Mouse (Mus musculus): ENCODE data around the gene Sphk2. TPM values are rescaled to one million over a fixed set of nuclear protein-coding genes. Genes with fewer than 3 reads are reported as not detected.
A peak's percentile ranks its signal among the peaks of the same experiment; 100 is the strongest.

Sphk2 gene
- polyA plus RNA-seq, 1 experiment from 2014 or later = 34.4 TPM

DNA sequence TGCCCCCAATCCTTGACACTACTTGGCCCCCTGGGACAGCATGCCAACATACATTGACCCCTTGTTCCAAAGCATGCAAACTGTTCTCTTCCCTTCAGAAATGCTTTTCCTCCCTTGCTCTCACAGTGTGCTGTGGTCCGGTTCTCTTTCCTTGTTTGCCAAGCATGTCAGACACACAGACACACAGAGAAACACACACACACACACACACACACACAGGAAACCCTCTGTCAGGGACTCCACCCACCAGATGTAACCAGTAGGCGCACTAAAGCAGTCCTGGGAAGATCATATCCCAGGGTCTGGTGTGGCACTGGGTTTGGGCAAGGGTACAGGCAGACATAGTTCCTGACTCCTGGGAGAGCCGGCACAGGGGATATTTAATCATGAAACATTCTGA is 31.0 kb downstream of the Sphk2 start:
- Histone ChIP-seq H3K27ac (peak overlapping the region; percentile 87; the same call in 1 of the 2 replicates), H3K4me1 (peaks cover 48% of the 10 kb centered on the region), H3K27me3 (no peaks in the 10 kb centered on the region), H3K36me3 (no peaks in the 10 kb centered on the region), H3K9me3 (no peaks in the 10 kb centered on the region), H3K4me3 (no peak overlapping the region), H3K4me2 (0 out of 2 replicates have a peak overlapping the region, but pooled peaks have one; percentile 44), H3K9ac (peak overlapping the region; percentile 21; the same call in 1 of the 2 replicates)
- WGBS = 70% methylated on average over 3 of the region's 3 CpGs
- no peak for ATAC-seq (ENCODE audit: insufficient number of reproducible peaks, insufficient read depth, low FRiP score, low TSS enrichment, low read depth)

DNA sequence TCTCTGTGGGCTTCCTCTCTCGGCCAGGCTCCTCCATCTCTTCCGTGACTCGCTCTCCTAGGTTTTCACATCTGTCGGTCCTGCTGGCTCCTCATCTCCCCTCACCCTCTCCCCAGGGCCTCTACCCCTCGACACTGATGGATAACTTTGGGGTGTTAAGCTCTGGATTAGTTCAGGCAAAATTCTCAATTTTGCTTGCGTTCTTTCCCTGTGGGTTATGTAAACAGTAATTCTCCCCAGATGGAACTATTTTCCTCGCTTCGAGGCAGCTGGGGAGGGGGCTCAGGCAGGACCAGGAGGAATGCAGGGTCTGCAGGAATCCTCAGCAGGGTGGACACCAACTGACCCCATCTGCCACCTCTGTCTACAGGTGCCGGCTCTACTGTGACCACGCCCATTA is 32.0 kb downstream of the Sphk2 start:
- no peak for ATAC-seq (ENCODE audit: insufficient number of reproducible peaks, insufficient read depth, low FRiP score, low TSS enrichment, low read depth)

DNA sequence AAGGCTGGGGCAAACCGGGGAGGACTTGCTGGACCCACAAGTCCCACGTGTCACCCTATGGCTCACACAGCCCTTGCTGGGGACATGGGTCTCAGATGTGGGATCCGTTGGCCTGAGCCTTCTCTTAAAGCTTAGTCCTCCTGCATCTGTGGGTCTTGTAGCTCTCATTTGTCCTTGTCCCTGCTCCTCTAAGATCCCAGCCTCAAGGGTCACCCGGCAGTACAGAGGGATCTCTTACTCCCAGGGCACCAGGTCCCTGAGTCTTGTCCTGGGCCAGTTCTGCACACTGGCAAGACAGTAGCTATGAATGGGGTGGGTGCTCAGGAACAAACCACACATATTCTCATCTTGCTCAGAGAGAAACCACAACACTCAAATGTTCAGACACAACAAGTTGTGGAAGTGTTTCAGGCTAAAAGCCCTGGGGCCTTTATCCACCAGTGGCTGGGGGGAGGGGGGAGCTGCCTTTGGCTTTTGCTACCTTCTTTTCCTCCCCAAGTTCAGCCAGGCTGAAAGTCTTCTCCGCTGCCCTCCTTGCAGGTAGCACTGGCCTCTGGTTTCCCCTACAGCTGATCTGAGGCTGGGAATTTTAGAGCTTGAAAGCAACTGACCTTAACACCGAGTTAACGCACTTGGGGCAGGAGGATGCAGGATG is 34.3 kb downstream of the Sphk2 start, which contains the start of gene Ntn5:
Gene Ntn5, plus strand, starts transcription at position 627 of the 655 bp plus-strand sequence.
- no peak for ATAC-seq (ENCODE audit: insufficient number of reproducible peaks, insufficient read depth, low FRiP score, low TSS enrichment, low read depth)
- Histone ChIP-seq H3K4me1 (peaks cover 48% of the 10 kb centered on the region), H3K27me3 (no peaks in the 10 kb centered on the region), H3K27ac (peak within 1 kb of the TSS; percentile 87), H3K4me2 (peak within 1 kb of the TSS; percentile 50), H3K9me3 (no peaks in the 10 kb centered on the region), H3K36me3 (no peaks in the 10 kb centered on the region), H3K4me3 (peak within 1 kb of the TSS; percentile 7; the same call in 1 of the 2 replicates), H3K9ac (peak within 1 kb of the TSS; percentile 57; the same call in 1 of the 2 replicates)
- WGBS = 69% methylated on average over 7 of the region's 7 CpGs

More for the DNA sequence above, 32.0 kb downstream of the Sphk2 start:
- WGBS = 17% methylated on average over 10 of the region's 10 CpGs
- no peaks in the 10 kb centered on the region for H3K36me3 ChIP-seq
- no peaks in the 10 kb centered on the region for H3K9me3 ChIP-seq
- peak overlapping the region; percentile 57 for H3K9ac ChIP-seq
- H3K4me1 ChIP-seq = peaks cover 48% of the 10 kb centered on the region
- H3K27ac ChIP-seq = peak overlapping the region; percentile 87
- H3K27me3 ChIP-seq = no peaks in the 10 kb centered on the region
- H3K4me3 ChIP-seq = 0 out of 2 replicates have a peak overlapping the region, but pooled peaks have one; percentile 18
- H3K4me2 ChIP-seq = peak overlapping the region; percentile 44

GRCm38 (mm10) chr7:45682144-45683126 is 35.4 kb downstream of the Sphk2 start:
- no peaks in the 10 kb centered on the region for H3K27me3 ChIP-seq
- H3K9ac ChIP-seq = peak overlapping the region; percentile 41; the same call in 1 of the 2 replicates
- H3K4me1 ChIP-seq = peaks cover 48% of the 10 kb centered on the region
- H3K4me3 ChIP-seq = 0 out of 2 replicates have a peak overlapping the region, but pooled peaks have one; percentile 13
- WGBS = 30% methylated on average over 14 of the region's 14 CpGs
- no peaks in the 10 kb centered on the region for H3K36me3 ChIP-seq
- no peaks in the 10 kb centered on the region for H3K9me3 ChIP-seq
- peak overlapping the region; percentile 50 for H3K4me2 ChIP-seq
- no peak; the same call in 1 of the 2 replicates for ATAC-seq (ENCODE audit: insufficient number of reproducible peaks, insufficient read depth, low FRiP score, low TSS enrichment, low read depth)
- H3K27ac ChIP-seq = peak overlapping the region; percentile 51; the same call in 1 of the 2 replicates

DNA sequence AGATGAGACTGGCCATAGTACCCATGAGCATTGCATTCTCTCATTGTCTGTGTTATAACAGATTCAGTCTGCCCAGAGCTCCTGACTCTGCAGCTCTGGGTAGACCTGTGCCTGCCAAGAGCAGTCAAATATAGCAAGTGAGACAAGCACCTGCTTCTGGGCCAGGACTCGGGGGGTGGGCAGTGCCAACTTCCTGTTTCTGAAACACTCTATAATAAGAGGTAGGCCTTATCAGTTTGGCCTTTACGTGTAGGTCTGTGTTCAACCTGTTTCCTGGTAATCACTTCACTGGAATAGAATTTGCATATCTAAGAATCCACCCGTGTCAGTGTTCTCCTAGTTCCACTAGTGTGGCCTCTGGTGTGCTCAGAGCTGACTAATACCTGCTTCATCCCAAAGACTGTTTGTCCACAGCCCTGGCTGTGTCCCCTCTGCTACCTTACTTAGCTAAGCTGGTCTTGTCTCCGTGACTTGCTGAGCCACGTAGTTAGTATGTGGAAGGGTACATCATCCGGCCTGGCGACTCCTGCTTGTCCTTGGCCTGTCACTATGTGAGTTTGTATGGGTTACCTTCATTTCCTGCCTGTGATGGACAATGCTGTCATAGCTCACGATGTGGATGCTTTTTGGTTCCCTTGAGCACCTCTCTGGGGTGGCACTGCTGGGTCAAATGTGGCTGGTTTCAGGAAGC is 36.6 kb downstream of the Sphk2 start:
- H3K4me3 ChIP-seq = no peak overlapping the region
- no peak overlapping the region for H3K27ac ChIP-seq
- no peaks in the 10 kb centered on the region for H3K9me3 ChIP-seq
- no peak overlapping the region for H3K4me2 ChIP-seq
- 84% methylated on average over 8 of the region's 8 CpGs for WGBS
- H3K9ac ChIP-seq = no peak overlapping the region
- ATAC-seq (ENCODE audit: insufficient number of reproducible peaks, insufficient read depth, low FRiP score, low TSS enrichment, low read depth) = no peak
- H3K27me3 ChIP-seq = no peaks in the 10 kb centered on the region
- peaks cover 41% of the 10 kb centered on the region for H3K4me1 ChIP-seq
- no peaks in the 10 kb centered on the region for H3K36me3 ChIP-seq

GRCm38 (mm10) chr7:45679966-45680621 is 37.7 kb downstream of the Sphk2 start:
- 76% methylated on average over 14 of the region's 14 CpGs for WGBS
- no peak overlapping the region for H3K4me3 ChIP-seq
- H3K4me2 ChIP-seq = no peak overlapping the region
- no peak for ATAC-seq (ENCODE audit: insufficient number of reproducible peaks, insufficient read depth, low FRiP score, low TSS enrichment, low read depth)
- H3K27ac ChIP-seq = no peak overlapping the region
- H3K4me1 ChIP-seq = peaks cover 30% of the 10 kb centered on the region
- no peaks in the 10 kb centered on the region for H3K36me3 ChIP-seq
- no peaks in the 10 kb centered on the region for H3K9me3 ChIP-seq
- H3K9ac ChIP-seq = no peak overlapping the region
- no peaks in the 10 kb centered on the region for H3K27me3 ChIP-seq

DNA sequence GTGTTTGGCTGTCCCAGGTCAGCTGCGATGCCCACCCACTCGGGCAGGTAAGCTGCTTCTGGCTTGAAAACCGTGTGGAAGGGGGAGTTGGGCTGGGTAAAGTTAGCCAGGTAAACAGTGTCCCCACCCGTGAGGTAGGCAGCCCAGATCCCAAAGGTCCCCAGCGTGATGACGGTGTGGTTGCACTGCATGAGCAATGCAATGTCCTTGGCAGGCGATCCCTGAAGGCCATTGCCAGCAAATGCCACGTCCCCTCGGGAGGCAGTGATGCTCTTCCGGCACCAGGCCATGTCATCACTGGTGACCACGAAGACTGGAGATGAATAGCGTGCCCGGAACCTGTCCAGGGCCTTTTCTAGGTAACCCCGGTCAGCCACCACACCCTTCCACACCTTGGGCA is 39.3 kb downstream of the Sphk2 start:
- no peak overlapping the region for H3K4me3 ChIP-seq
- H3K4me2 ChIP-seq = no peak overlapping the region
- no peak overlapping the region for H3K27ac ChIP-seq
- H3K4me1 ChIP-seq = peaks cover 16% of the 10 kb centered on the region
- H3K36me3 ChIP-seq = no peaks in the 10 kb centered on the region
- no peaks in the 10 kb centered on the region for H3K27me3 ChIP-seq
- H3K9ac ChIP-seq = no peak overlapping the region
- WGBS = 93% methylated on average over 14 of the region's 14 CpGs
- no peak for ATAC-seq (ENCODE audit: insufficient number of reproducible peaks, insufficient read depth, low FRiP score, low TSS enrichment, low read depth)
- H3K9me3 ChIP-seq = no peaks in the 10 kb centered on the region

- Histone ChIP-seq H3K4me2 (no peak overlapping the region), H3K36me3 (no peaks in the 10 kb centered on the region), H3K27me3 (no peaks in the 10 kb centered on the region), H3K4me1 (peaks cover 8% of the 10 kb centered on the region), H3K4me3 (no peak overlapping the region), H3K9ac (no peak overlapping the region), H3K27ac (no peak overlapping the region), H3K9me3 (no peaks in the 10 kb centered on the region)
- no peak for ATAC-seq (ENCODE audit: insufficient number of reproducible peaks, insufficient read depth, low FRiP score, low TSS enrichment, low read depth)
- WGBS = 80% methylated on average over 7 of the region's 7 CpGs
Observed at GRCm38 (mm10) chr7:45677627-45678295, 40.0 kb downstream of the Sphk2 start.

DNA sequence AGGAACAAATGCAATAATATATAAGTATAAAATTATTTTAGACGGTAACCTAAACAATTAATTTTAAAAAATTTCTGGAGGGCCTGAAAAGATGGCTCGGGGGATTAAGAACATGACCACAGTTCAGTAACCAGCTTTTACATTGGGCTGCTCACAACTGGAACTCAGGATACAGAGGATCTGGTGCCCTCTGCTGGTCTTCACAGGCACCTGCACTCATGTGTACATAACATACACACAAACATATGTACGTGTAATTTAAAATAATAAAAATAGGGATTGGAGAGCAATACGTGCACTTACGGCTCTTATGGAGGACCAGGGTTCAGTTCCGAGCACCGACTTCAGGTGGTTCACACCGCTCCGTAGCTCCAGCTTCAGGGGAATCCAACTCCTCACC is 48.9 kb downstream of the Sphk2 start:
- Histone ChIP-seq H3K36me3 (no peaks in the 10 kb centered on the region), H3K27me3 (no peaks in the 10 kb centered on the region), H3K4me2 (no peak overlapping the region), H3K4me1 (peaks cover 18% of the 10 kb centered on the region), H3K9ac (no peak overlapping the region), H3K27ac (no peak overlapping the region), H3K4me3 (no peak overlapping the region), H3K9me3 (peaks cover 3% of the 10 kb centered on the region; the same call in 1 of the 2 replicates)
- 98% methylated on average over 9 of the region's 9 CpGs for WGBS
- no peak for ATAC-seq (ENCODE audit: insufficient number of reproducible peaks, insufficient read depth, low FRiP score, low TSS enrichment, low read depth)

- Histone ChIP-seq H3K4me1 (peaks cover 19% of the 10 kb centered on the region), H3K27me3 (no peaks in the 10 kb centered on the region), H3K36me3 (no peaks in the 10 kb centered on the region), H3K9ac (no peak overlapping the region), H3K4me3 (no peak overlapping the region), H3K9me3 (peaks cover 3% of the 10 kb centered on the region; the same call in 1 of the 2 replicates), H3K27ac (no peak overlapping the region), H3K4me2 (no peak overlapping the region)
- 75% methylated on average over 14 of the region's 14 CpGs for WGBS
- ATAC-seq (ENCODE audit: insufficient number of reproducible peaks, insufficient read depth, low FRiP score, low TSS enrichment, low read depth) = no peak
Observed at GRCm38 (mm10) chr7:45667761-45668160, 50.0 kb downstream of the Sphk2 start.
